Mouse (Mus musculus): ENCODE data around the gene Fads3. TPM values are rescaled to one million over a fixed set of nuclear protein-coding genes. Genes with fewer than 3 reads are reported as not detected.

The Fads3 gene
- total and polyA plus RNA-seq, 3 experiments, result 20.1 to 48.8 (median 41.8) TPM

GRCm38 (mm10) chr19:10018527-10018818 lies 22.9 kb upstream of the Fads3 start:
- ATAC-seq (ENCODE audit: extremely low read depth, insufficient number of reproducible peaks, low FRiP score, poor library complexity, severe bottlenecking) (0 out of 2 replicates have a peak, but pooled peaks have one; percentile 4), DNase-seq (ENCODE audit: low spot score) (no peak)
- Histone ChIP-seq H3K4me1 (ENCODE audit: insufficient read depth, low read depth, low read length) (peaks cover 95% of the 10 kb centered on the region), H3K27me3 (ENCODE audit: insufficient read depth, low read length) (no peaks in the 10 kb centered on the region), H3K36me3 (replicated peaks) (peaks cover 8% of the 10 kb centered on the region), H3K4me3 (ENCODE audit: low read depth, low read length) (peak overlapping the region; percentile 71), H3K9me3 (replicated peaks) (no peaks in the 10 kb centered on the region)
- TF ChIP-seq TAL1 (conservative IDR thresholded peaks at IDR 0.05; ENCODE audit: low read depth, low read length), result no peak
- no peak for TF ChIP-seq CTCF (IDR thresholded peaks at IDR 0.05; ENCODE audit: low read depth, low read length)
- TF ChIP-seq POLR2AphosphoS5 (IDR thresholded peaks at IDR 0.05; ENCODE audit: insufficient replicate concordance, low read depth, low read length), result no peak
- TF ChIP-seq GATA1 (IDR thresholded peaks at IDR 0.05; ENCODE audit: borderline replicate concordance, low read length), result no peak
- no peak for TF ChIP-seq GATA2 (IDR thresholded peaks at IDR 0.05; ENCODE audit: borderline replicate concordance, low read depth, low read length)

- TF ChIP-seq GATA2 (IDR thresholded peaks at IDR 0.05; ENCODE audit: borderline replicate concordance, low read depth, low read length) (no peak), CTCF (IDR thresholded peaks at IDR 0.05; ENCODE audit: low read depth, low read length) (no peak), GATA1 (IDR thresholded peaks at IDR 0.05; ENCODE audit: borderline replicate concordance, low read length) (no peak), TAL1 (conservative IDR thresholded peaks at IDR 0.05; ENCODE audit: low read depth, low read length) (no peak), POLR2AphosphoS5 (IDR thresholded peaks at IDR 0.05; ENCODE audit: insufficient replicate concordance, low read depth, low read length) (no peak)
- ATAC-seq (ENCODE audit: extremely low read depth, insufficient number of reproducible peaks, low FRiP score, poor library complexity, severe bottlenecking) (no peak), DNase-seq (ENCODE audit: low spot score) (no peak)
- Histone ChIP-seq H3K27me3 (ENCODE audit: insufficient read depth, low read length) (no peaks in the 10 kb centered on the region), H3K36me3 (replicated peaks) (peaks cover 8% of the 10 kb centered on the region), H3K4me3 (ENCODE audit: low read depth, low read length) (no peak overlapping the region), H3K4me1 (ENCODE audit: insufficient read depth, low read depth, low read length) (peaks cover 90% of the 10 kb centered on the region), H3K9me3 (replicated peaks) (no peaks in the 10 kb centered on the region)
Observed at GRCm38 (mm10) chr19:10019214-10019760, 22.1 kb upstream of the Fads3 start.

GRCm38 (mm10) chr19:10021981-10022380 lies 19.4 kb upstream of the Fads3 start:
- ATAC-seq (ENCODE audit: extremely low read depth, insufficient number of reproducible peaks, low FRiP score, poor library complexity, severe bottlenecking), result no peak
- Histone ChIP-seq H3K9me3 (replicated peaks) (no peaks in the 10 kb centered on the region), H3K4me3 (ENCODE audit: low read depth, low read length) (no peak overlapping the region), H3K36me3 (replicated peaks) (peaks cover 17% of the 10 kb centered on the region), H3K4me1 (ENCODE audit: insufficient read depth, low read depth, low read length) (peaks cover 80% of the 10 kb centered on the region), H3K27me3 (ENCODE audit: insufficient read depth, low read length) (no peaks in the 10 kb centered on the region)
- no peak for TF ChIP-seq GATA1 (IDR thresholded peaks at IDR 0.05; ENCODE audit: borderline replicate concordance, low read length)
- no peak for TF ChIP-seq POLR2AphosphoS5 (IDR thresholded peaks at IDR 0.05; ENCODE audit: insufficient replicate concordance, low read depth, low read length)
- no peak for TF ChIP-seq GATA2 (IDR thresholded peaks at IDR 0.05; ENCODE audit: borderline replicate concordance, low read depth, low read length)
- no peak for DNase-seq (ENCODE audit: low spot score)

GRCm38 (mm10) chr19:10022414-10023303 lies 18.7 kb upstream of the Fads3 start:
- TF ChIP-seq CTCF (IDR thresholded peaks at IDR 0.05; ENCODE audit: low read depth, low read length) (no peak), TAL1 (conservative IDR thresholded peaks at IDR 0.05; ENCODE audit: low read depth, low read length) (no peak), POLR2AphosphoS5 (IDR thresholded peaks at IDR 0.05; ENCODE audit: insufficient replicate concordance, low read depth, low read length) (no peak), GATA1 (IDR thresholded peaks at IDR 0.05; ENCODE audit: borderline replicate concordance, low read length) (no peak), GATA2 (IDR thresholded peaks at IDR 0.05; ENCODE audit: borderline replicate concordance, low read depth, low read length) (no peak)
- Histone ChIP-seq H3K36me3 (replicated peaks) (peaks cover 23% of the 10 kb centered on the region), H3K27me3 (ENCODE audit: insufficient read depth, low read length) (no peaks in the 10 kb centered on the region), H3K9me3 (replicated peaks) (no peaks in the 10 kb centered on the region), H3K4me1 (ENCODE audit: insufficient read depth, low read depth, low read length) (peaks cover 74% of the 10 kb centered on the region), H3K4me3 (ENCODE audit: low read depth, low read length) (no peak overlapping the region)
- DNase-seq (ENCODE audit: low spot score) (no peak), ATAC-seq (ENCODE audit: extremely low read depth, insufficient number of reproducible peaks, low FRiP score, poor library complexity, severe bottlenecking) (no peak)

- peaks cover 30% of the 10 kb centered on the region for H3K36me3 ChIP-seq (replicated peaks)
- peaks cover 67% of the 10 kb centered on the region for H3K4me1 ChIP-seq (ENCODE audit: insufficient read depth, low read depth, low read length)
- no peak for TF ChIP-seq TAL1 (conservative IDR thresholded peaks at IDR 0.05; ENCODE audit: low read depth, low read length)
- TF ChIP-seq CTCF (IDR thresholded peaks at IDR 0.05; ENCODE audit: low read depth, low read length), result no peak
- TF ChIP-seq GATA1 (IDR thresholded peaks at IDR 0.05; ENCODE audit: borderline replicate concordance, low read length), result no peak
- no peak overlapping the region for H3K4me3 ChIP-seq (ENCODE audit: low read depth, low read length)
- H3K9me3 ChIP-seq (replicated peaks), result no peaks in the 10 kb centered on the region
- DNase-seq (ENCODE audit: low spot score) (no peak), ATAC-seq (ENCODE audit: extremely low read depth, insufficient number of reproducible peaks, low FRiP score, poor library complexity, severe bottlenecking) (no peak)
- H3K27me3 ChIP-seq (ENCODE audit: insufficient read depth, low read length), result no peaks in the 10 kb centered on the region
Observed at GRCm38 (mm10) chr19:10023304-10023758, 18.0 kb upstream of the Fads3 start.

- Histone ChIP-seq H3K4me3 (ENCODE audit: low read depth, low read length) (no peak overlapping the region; the same call in 1 of the 2 replicates), H3K27me3 (ENCODE audit: insufficient read depth, low read length) (no peaks in the 10 kb centered on the region), H3K36me3 (replicated peaks) (peaks cover 39% of the 10 kb centered on the region), H3K4me1 (ENCODE audit: insufficient read depth, low read depth, low read length) (peaks cover 49% of the 10 kb centered on the region), H3K9me3 (replicated peaks) (no peaks in the 10 kb centered on the region)
- DNase-seq (ENCODE audit: low spot score) (no peak), ATAC-seq (ENCODE audit: extremely low read depth, insufficient number of reproducible peaks, low FRiP score, poor library complexity, severe bottlenecking) (no peak)
- TF ChIP-seq POLR2AphosphoS5 (IDR thresholded peaks at IDR 0.05; ENCODE audit: insufficient replicate concordance, low read depth, low read length) (no peak), CTCF (IDR thresholded peaks at IDR 0.05; ENCODE audit: low read depth, low read length) (no peak), TAL1 (conservative IDR thresholded peaks at IDR 0.05; ENCODE audit: low read depth, low read length) (no peak), GATA2 (IDR thresholded peaks at IDR 0.05; ENCODE audit: borderline replicate concordance, low read depth, low read length) (no peak), GATA1 (IDR thresholded peaks at IDR 0.05; ENCODE audit: borderline replicate concordance, low read length) (no peak)
Observed at GRCm38 (mm10) chr19:10025169-10025875, 16.0 kb upstream of the Fads3 start.
